Mouse (Mus musculus) ES-E14 (cell line): ENCODE data around the gene Cntn3.

Source experiments
- CHD2 ChIP-seq: IDR thresholded peaks from 2 replicates; pipeline ENCODE4 v1.6.1; 2014; ENCODE audit warnings: mild to moderate bottlenecking, low read depth, low read length, inconsistent platforms
- HCFC1 ChIP-seq: IDR thresholded peaks from 2 replicates; pipeline ENCODE4 v1.6.1; 2012; ENCODE audit warnings: low read length, inconsistent platforms, borderline replicate concordance; ENCODE audit not compliant: insufficient read depth

DNA sequence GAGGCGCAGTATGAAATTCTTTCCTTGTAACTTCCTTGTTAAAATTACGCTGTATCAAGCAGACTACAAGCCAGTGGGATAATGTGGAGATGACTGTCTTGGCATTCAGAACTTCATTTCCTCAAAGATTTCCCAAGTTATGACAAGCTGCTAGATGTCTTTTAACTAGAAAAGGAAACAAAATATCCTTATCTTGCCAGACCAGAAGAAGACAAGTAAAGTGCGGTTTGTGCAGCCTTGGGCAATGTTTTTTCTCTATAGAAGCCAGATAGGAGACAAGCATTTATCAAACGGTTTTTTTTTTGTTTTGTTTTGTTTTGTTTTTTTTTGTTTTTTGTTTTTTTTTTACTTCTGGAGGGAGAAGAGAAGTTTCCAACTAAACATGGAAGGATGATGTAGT is 37.3 kb downstream of the Cntn3 start:
- TF ChIP-seq HCFC1 (no peak), CHD2 (no peak)
